Mouse (Mus musculus) lung, adult 2 months (tissue): ENCODE measurements at regions not wholly inside any gene's neighbourhood (a gene's known extent, or its start where the extent isn't known, plus 50 kb on each side); places are given as distances from the start of the nearest gene placed in this dataset.

Source experiments
- CTCF ChIP-seq: fragments of 200-500 bp; IDR thresholded peaks from 2 replicates; pipeline ENCODE4 v1.5.1; 2011; ENCODE audit warnings: mild to moderate bottlenecking, low read length, control low read depth; ENCODE audit not compliant: insufficient read depth
- POLR2A ChIP-seq: fragments of 200-500 bp; IDR thresholded peaks from 2 replicates; pipeline ENCODE4 v1.6.1; 2011; ENCODE audit warnings: low read depth, mild to moderate bottlenecking, control low read depth, low read length, borderline replicate concordance; ENCODE audit errors: extremely low read depth

DNA sequence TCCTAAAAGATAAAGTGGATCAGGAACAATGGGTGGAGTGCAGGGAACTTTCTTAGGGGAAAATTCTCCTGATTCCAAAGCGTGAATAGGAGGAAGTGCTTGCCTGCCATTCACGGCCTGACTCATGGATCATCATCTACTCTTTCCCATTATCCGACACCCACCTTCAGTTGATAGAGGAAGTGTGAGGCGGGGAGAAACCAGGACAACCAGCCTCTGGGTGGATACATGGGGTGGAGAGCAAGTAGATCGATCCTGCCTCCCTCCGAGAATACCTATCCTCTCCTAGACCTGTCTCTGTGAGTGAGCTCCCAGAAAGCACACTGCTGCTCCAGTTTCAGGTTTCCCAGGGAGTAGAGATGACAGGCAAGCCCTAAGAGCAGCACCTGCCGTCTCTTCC, 79.8 kb upstream of the Adgrl2 start:
- TF ChIP-seq CTCF (no peak), POLR2A (no peak)
